In genomic region chr1:166278786-166279185, GRCm38 (mm10) we compare ENCODE assay signal across 14 mouse cellular contexts. TPM values are rescaled to one million over a fixed set of nuclear protein-coding genes. Genes with fewer than 3 reads are reported as not detected.
DNase-seq lines count a peak whose midpoint lies in the region; ATAC-seq and TF ChIP-seq lines count a peak whose summit lies in the region.
"Had no signal": no experiment of that assay in that cellular context is flagged by ENCODE, and none has a peak within 500 bp of the region (broad histone marks: within the 10 kb centered on the region; RNA-seq: fewer than 3 reads in every experiment).

No protein-coding gene starts in this region.

- peaks cover 16% of the 10 kb centered on the region for H3K4me1 ChIP-seq in kidney, embryonic 14.5 days (ENCODE audit: control insufficient read depth, insufficient read depth, low read length)
- H3K4me1 ChIP-seq in forebrain, embryonic 12.5 days = peaks cover 65% of the 10 kb centered on the region
- peaks cover 38% of the 10 kb centered on the region for H3K4me1 ChIP-seq in hindbrain, postnatal 0 days (ENCODE audit: insufficient read depth, low read length)

- 42% methylated on average over 2 of the region's 2 CpGs for WGBS in kidney, embryonic 14.5 days
- 15% methylated on average over 2 of the region's 2 CpGs for WGBS in forebrain, embryonic 12.5 days
- WGBS in hindbrain, postnatal 0 days = 12% methylated on average over 2 of the region's 2 CpGs

- no peaks in the 10 kb centered on the region for H3K27me3 ChIP-seq in kidney, embryonic 14.5 days (ENCODE audit: control insufficient read depth, insufficient read depth, low read length)
- no peaks in the 10 kb centered on the region for H3K27me3 ChIP-seq in forebrain, embryonic 12.5 days
- H3K27me3 ChIP-seq in hindbrain, postnatal 0 days (ENCODE audit: insufficient read depth, low read length) = no peaks in the 10 kb centered on the region
- H3K27me3 ChIP-seq: embryonic facial prominence, embryonic 12.5 days; Patski had no signal

- H3K4me2 ChIP-seq in kidney, embryonic 14.5 days (replicated peaks; ENCODE audit: low read depth, low read length) = no peak overlapping the region
- H3K4me2 ChIP-seq in forebrain, embryonic 12.5 days = no peak overlapping the region
- no peak overlapping the region for H3K4me2 ChIP-seq in hindbrain, postnatal 0 days (ENCODE audit: low read depth, low read length)
- H3K4me2 ChIP-seq: embryonic facial prominence, embryonic 12.5 days had no signal

- no peaks in the 10 kb centered on the region for H3K9me3 ChIP-seq in kidney, embryonic 14.5 days (ENCODE audit: control insufficient read depth, low read length)
- no peaks in the 10 kb centered on the region for H3K9me3 ChIP-seq in forebrain, embryonic 12.5 days
- no peaks in the 10 kb centered on the region for H3K9me3 ChIP-seq in hindbrain, postnatal 0 days (ENCODE audit: low read length)
- H3K9me3 ChIP-seq: embryonic facial prominence, embryonic 12.5 days; limb, embryonic 10.5 days had no signal

- no peak for TF ChIP-seq CTCF in hindbrain, postnatal 0 days (IDR thresholded peaks at IDR 0.05; ENCODE audit: low read depth)

- H3K4me3 ChIP-seq in kidney, embryonic 14.5 days (ENCODE audit: low read length) = no peak overlapping the region
- no peak overlapping the region for H3K4me3 ChIP-seq in forebrain, embryonic 12.5 days (replicated peaks)
- no peak overlapping the region for H3K4me3 ChIP-seq in hindbrain, postnatal 0 days (ENCODE audit: low read length)
- H3K4me3 ChIP-seq: embryonic facial prominence, embryonic 12.5 days; limb, embryonic 10.5 days had no signal

- no peak overlapping the region for H3K9ac ChIP-seq in kidney, embryonic 14.5 days (ENCODE audit: low read depth, low read length)
- no peak overlapping the region; the same call in 1 of the 2 replicates for H3K9ac ChIP-seq in forebrain, embryonic 12.5 days
- H3K9ac ChIP-seq in hindbrain, postnatal 0 days (replicated peaks; ENCODE audit: low read length) = no peak overlapping the region
- H3K9ac ChIP-seq: embryonic facial prominence, embryonic 12.5 days had no signal

- DNase-seq in cerebellum, postnatal 10 days = peak; percentile 64 to 80
- no peak for DNase-seq in cerebellum, adult 8-10 months
- peak; percentile 65 for DNase-seq in kidney, adult 9 months
- peak; percentile 49 for DNase-seq in hindbrain, postnatal 0 days (ENCODE audit: low spot score)
- DNase-seq in thymus, postnatal 4 days = no peak
- no peak for DNase-seq in cerebellum, adult 9-11 months
- DNase-seq: lung, adult 2 months; thymus, postnatal 36 days had no signal

- ATAC-seq in kidney, embryonic 14.5 days (ENCODE audit: low FRiP score, low TSS enrichment) = no peak
- no peak for ATAC-seq in forebrain, embryonic 12.5 days (ENCODE audit: low FRiP score)
- ATAC-seq in hindbrain, postnatal 0 days = no peak
- ATAC-seq: Patski had no signal

- H3K27ac ChIP-seq in kidney, embryonic 14.5 days (ENCODE audit: low read depth, low read length) = no peak overlapping the region
- H3K27ac ChIP-seq in forebrain, embryonic 12.5 days = peak overlapping the region; percentile 96
- H3K27ac ChIP-seq in hindbrain, postnatal 0 days = no peak overlapping the region
- H3K27ac ChIP-seq: embryonic facial prominence, embryonic 12.5 days had no signal

- H3K36me3 ChIP-seq in kidney, embryonic 14.5 days (ENCODE audit: control insufficient read depth, insufficient read depth, low read length) = no peaks in the 10 kb centered on the region
- no peaks in the 10 kb centered on the region for H3K36me3 ChIP-seq in forebrain, embryonic 12.5 days (replicated peaks)
- no peaks in the 10 kb centered on the region for H3K36me3 ChIP-seq in hindbrain, postnatal 0 days (ENCODE audit: insufficient read depth, low read length)
- H3K36me3 ChIP-seq: embryonic facial prominence, embryonic 12.5 days; limb, embryonic 10.5 days had no signal

RNA-seq across cellular contexts. Expression of gene Ildr2, which starts 24.8 kb away (rescaled TPM):
- 1.2 and 1.3 TPM in 2 replicates for polyA plus RNA-seq in kidney, embryonic 14.5 days (2014; fragmentation: Nextera tagmentation; extraction: Ambion mirVana)
- 8.4 and 10.2 TPM in 2 replicates for polyA plus RNA-seq in forebrain, embryonic 12.5 days (2016; fragmentation: Nextera tagmentation; extraction: Ambion mirVana)
- total RNA-seq in hindbrain, postnatal 0 days (2014; rRNA removed) = 23.0 and 25.8 TPM in 2 replicates
- 5.3 and 5.9 TPM in 2 replicates for polyA plus RNA-seq in hindbrain, postnatal 0 days (2015; fragmentation: Nextera tagmentation; extraction: Ambion mirVana)
- total RNA-seq: hematopoietic stem cell, adult 5-6 weeks had no signal

RNA-seq across cellular contexts. Expression of gene Mael, which starts 40.2 kb away (rescaled TPM):
- polyA plus RNA-seq in kidney, embryonic 14.5 days (2014; fragmentation: Nextera tagmentation; extraction: Ambion mirVana) = not detected in 2 replicates
- polyA plus RNA-seq in forebrain, embryonic 12.5 days (2016; fragmentation: Nextera tagmentation; extraction: Ambion mirVana) = not detected in 2 replicates
- total RNA-seq in hindbrain, postnatal 0 days (2014; rRNA removed) = not detected in 2 replicates
- polyA plus RNA-seq in hindbrain, postnatal 0 days (2015; fragmentation: Nextera tagmentation; extraction: Ambion mirVana) = 0.21 and 0.26 TPM in 2 replicates
- total RNA-seq: hematopoietic stem cell, adult 5-6 weeks had no signal
- polyA plus RNA-seq: lung, adult 2 months; Patski had no signal

Comparison
In these comparisons a context has a peak if more than half of its experiments do, and no peak if none do; other contexts are left out.
1. DNase-seq: peak in cerebellum, postnatal 10 days (2 of 2), kidney, adult 9 months (single experiment) and hindbrain, postnatal 0 days (single experiment); none in cerebellum, adult 8-10 months (single experiment), thymus, postnatal 4 days (single experiment) and cerebellum, adult 9-11 months (single experiment).